Mouse (Mus musculus) embryonic fibroblast, embryonic 13.5 days (primary cell): ENCODE data around the gene 5530401A14Rik.

Experiments
- CTCF ChIP-seq: IDR thresholded peaks from 2 replicates; pipeline ENCODE4 v1.5.1; 2011; ENCODE audit warnings: mild to moderate bottlenecking, control low read depth, low read length, moderate library complexity, borderline replicate concordance; ENCODE audit not compliant: insufficient read depth
- POLR2A ChIP-seq: IDR thresholded peaks from 2 replicates; pipeline ENCODE4 v1.6.1; 2011; ENCODE audit warnings: low read depth, mild to moderate bottlenecking, control low read depth, low read length, moderate library complexity

DNA sequence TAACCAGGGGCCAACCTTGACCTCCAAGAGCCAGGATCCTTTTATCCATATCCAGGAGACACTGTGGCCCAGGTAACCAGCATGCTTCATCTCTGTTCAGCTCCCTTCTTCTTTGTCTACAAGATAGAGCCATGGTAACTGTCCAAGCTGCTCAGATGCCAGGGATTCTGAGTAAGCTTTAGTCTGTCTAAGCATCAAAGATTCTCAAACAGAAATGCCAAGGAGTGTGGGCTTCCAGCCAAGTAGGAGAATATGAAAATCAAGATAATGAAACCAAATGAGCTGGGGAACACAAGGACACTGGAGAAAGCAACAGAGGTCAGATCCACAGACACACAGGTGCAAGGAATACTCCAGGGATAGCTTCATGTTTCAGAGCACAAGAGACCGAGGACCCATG lies 45.7 kb upstream of the 5530401A14Rik start:
- TF ChIP-seq POLR2A = no peak
- TF ChIP-seq CTCF = no peak
